10 mouse cellular contexts compared by ENCODE assay signal in the genomic region with DNA sequence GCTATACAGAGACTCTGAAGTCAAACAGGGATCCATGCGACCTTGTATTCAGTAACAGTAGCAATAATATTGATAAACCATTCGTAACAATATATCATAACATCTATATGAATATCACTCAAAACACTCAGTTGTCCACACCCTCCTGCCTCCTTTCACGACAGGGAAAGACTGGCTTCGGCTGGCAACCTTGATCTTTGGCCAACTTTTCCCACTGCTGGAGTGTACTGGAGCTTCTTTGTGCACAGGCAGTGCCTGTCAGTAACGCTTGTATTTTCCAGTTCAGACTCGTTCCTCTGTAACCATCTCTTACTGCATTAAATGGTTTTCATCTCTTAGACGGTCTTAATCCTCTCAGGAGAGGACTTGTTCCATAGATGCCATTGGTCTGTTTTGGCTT. TPM values are rescaled to one million over a fixed set of nuclear protein-coding genes. Genes with fewer than 3 reads are reported as not detected.
DNase-seq lines count a peak whose midpoint lies in the region; ATAC-seq and TF ChIP-seq lines count a peak whose summit lies in the region.
"Had no signal": no experiment of that assay in that cellular context is flagged by ENCODE, and none has a peak within 500 bp of the region (broad histone marks: within the 10 kb centered on the region; RNA-seq: fewer than 3 reads in every experiment).

No protein-coding gene starts in this region.

- H3K9ac ChIP-seq in lung, embryonic 15.5 days = no peak overlapping the region
- no peak overlapping the region for H3K9ac ChIP-seq in forebrain, embryonic 13.5 days
- H3K9ac ChIP-seq in neural tube, embryonic 15.5 days (replicated peaks) = no peak overlapping the region

- no peaks in the 10 kb centered on the region for H3K36me3 ChIP-seq in lung, embryonic 15.5 days
- H3K36me3 ChIP-seq in forebrain, embryonic 13.5 days (ENCODE audit: poor library complexity, severe bottlenecking) = 0 out of 2 replicates have a peak, but pooled peaks cover under 1% of the 10 kb centered on the region
- H3K36me3 ChIP-seq in kidney, adult 2 months (ENCODE audit: control insufficient read depth, insufficient read depth, low read length) = no peaks in the 10 kb centered on the region
- no peaks in the 10 kb centered on the region for H3K36me3 ChIP-seq in neural tube, embryonic 15.5 days

- DNase-seq in lung, postnatal 4 days = no peak
- DNase-seq in kidney, adult 2 months = peak; percentile 64
- no peak for DNase-seq in spleen, postnatal 10 days (ENCODE audit: low spot score in 2 of 2)
- DNase-seq in frontal cortex, postnatal 25 days (ENCODE audit: low spot score in 2 of 2) = no peak
- no peak for DNase-seq in layer of hippocampus, adult 18-20 months (ENCODE audit: low spot score in 2 of 2)
- DNase-seq: right cerebral cortex, postnatal 25 days had no signal

- peak overlapping the region; percentile 100 for H3K27ac ChIP-seq in lung, embryonic 15.5 days
- H3K27ac ChIP-seq in forebrain, embryonic 13.5 days = peak overlapping the region; percentile 98
- H3K27ac ChIP-seq in kidney, adult 2 months (ENCODE audit: insufficient read depth, low read depth, low read length) = peak overlapping the region; percentile 100
- H3K27ac ChIP-seq in neural tube, embryonic 15.5 days (replicated peaks) = peak overlapping the region; percentile 99
- H3K27ac ChIP-seq: macrophage had no signal

- H3K4me2 ChIP-seq in lung, embryonic 15.5 days = no peak overlapping the region; the same call in 1 of the 2 replicates
- H3K4me2 ChIP-seq in forebrain, embryonic 13.5 days = no peak overlapping the region
- H3K4me2 ChIP-seq in neural tube, embryonic 15.5 days = 0 out of 2 replicates have a peak overlapping the region, but pooled peaks have one; percentile 80

- no peak for TF ChIP-seq POLR2A in kidney, adult 2 months (IDR thresholded peaks at IDR 0.05; ENCODE audit: low read depth, low read length)

- peaks cover 30% of the 10 kb centered on the region for H3K4me1 ChIP-seq in lung, embryonic 15.5 days
- H3K4me1 ChIP-seq in forebrain, embryonic 13.5 days = peaks cover 30% of the 10 kb centered on the region
- peaks cover 14% of the 10 kb centered on the region for H3K4me1 ChIP-seq in kidney, adult 2 months (ENCODE audit: control insufficient read depth, insufficient read depth, low read length)
- H3K4me1 ChIP-seq in neural tube, embryonic 15.5 days = peaks cover 31% of the 10 kb centered on the region

- no peaks in the 10 kb centered on the region for H3K9me3 ChIP-seq in lung, embryonic 15.5 days
- H3K9me3 ChIP-seq in forebrain, embryonic 13.5 days (replicated peaks) = no peaks in the 10 kb centered on the region
- H3K9me3 ChIP-seq in neural tube, embryonic 15.5 days (replicated peaks) = no peaks in the 10 kb centered on the region

- H3K4me3 ChIP-seq in lung, embryonic 15.5 days = no peak overlapping the region
- no peak overlapping the region for H3K4me3 ChIP-seq in forebrain, embryonic 13.5 days
- no peak overlapping the region for H3K4me3 ChIP-seq in kidney, adult 2 months (ENCODE audit: insufficient read depth, low read depth, low read length)
- H3K4me3 ChIP-seq in neural tube, embryonic 15.5 days (replicated peaks) = no peak overlapping the region

- no peaks in the 10 kb centered on the region for H3K27me3 ChIP-seq in lung, embryonic 15.5 days
- H3K27me3 ChIP-seq in forebrain, embryonic 13.5 days = no peaks in the 10 kb centered on the region
- H3K27me3 ChIP-seq in kidney, adult 2 months (replicated peaks; ENCODE audit: control insufficient read depth, insufficient read depth, low read length) = no peaks in the 10 kb centered on the region
- H3K27me3 ChIP-seq in neural tube, embryonic 15.5 days (replicated peaks) = no peaks in the 10 kb centered on the region

- no peak for TF ChIP-seq CTCF in kidney, adult 2 months (conservative IDR thresholded peaks at IDR 0.05; ENCODE audit: insufficient read depth, insufficient read length, low read depth, low read length)

- 41% methylated on average over 7 of the region's 7 CpGs for WGBS in lung, embryonic 15.5 days
- 46% methylated on average over 7 of the region's 7 CpGs for WGBS in forebrain, embryonic 13.5 days
- WGBS in kidney, adult 2 months = 40% methylated on average over 7 of the region's 7 CpGs
- WGBS in neural tube, embryonic 15.5 days = 66% methylated on average over 7 of the region's 7 CpGs

- no peak for ATAC-seq in lung, embryonic 15.5 days (ENCODE audit: borderline replicate concordance, extremely low read depth, low FRiP score, low TSS enrichment)
- ATAC-seq in forebrain, embryonic 13.5 days = no peak
- ATAC-seq in neural tube, embryonic 15.5 days (ENCODE audit: low FRiP score) = no peak

RNA-seq across cellular contexts. Expression of gene Gtf2i, which starts 2.2 kb away (rescaled TPM):
- 160 and 168 TPM in 2 replicates for polyA plus RNA-seq in lung, embryonic 15.5 days (2015; fragmentation: Nextera tagmentation; extraction: Ambion mirVana)
- polyA plus RNA-seq in forebrain, embryonic 13.5 days (2015; fragmentation: Nextera tagmentation; extraction: Ambion mirVana) = 181 and 195 TPM in 2 replicates
- polyA plus RNA-seq in kidney, adult 2 months (2012; rRNA removed) = 86.4 and 103 TPM in 2 replicates
- 136 and 143 TPM in 2 replicates for polyA plus RNA-seq in neural tube, embryonic 15.5 days (2015; fragmentation: Nextera tagmentation; extraction: Ambion mirVana)
- total RNA-seq in layer of hippocampus, adult 18-20 months (2021) = 100 to 1,000 TPM; 220 to 231 TPM
